Mouse (Mus musculus) adrenal gland, postnatal 36 days (tissue): ENCODE measurements at regions not wholly inside any gene's neighbourhood (a gene's known extent, or its start where the extent isn't known, plus 50 kb on each side); places are given as distances from the start of the nearest gene placed in this dataset.
A peak's percentile ranks its signal among the peaks of the same experiment; 100 is the strongest.

ENCODE experiments used
- DNase-seq, 2 experiments: peaks; one replicate each; pipeline ENCODE4 v3.0.0; 2021; ENCODE audit warnings: mixed read lengths in 1 of 2

DNA sequence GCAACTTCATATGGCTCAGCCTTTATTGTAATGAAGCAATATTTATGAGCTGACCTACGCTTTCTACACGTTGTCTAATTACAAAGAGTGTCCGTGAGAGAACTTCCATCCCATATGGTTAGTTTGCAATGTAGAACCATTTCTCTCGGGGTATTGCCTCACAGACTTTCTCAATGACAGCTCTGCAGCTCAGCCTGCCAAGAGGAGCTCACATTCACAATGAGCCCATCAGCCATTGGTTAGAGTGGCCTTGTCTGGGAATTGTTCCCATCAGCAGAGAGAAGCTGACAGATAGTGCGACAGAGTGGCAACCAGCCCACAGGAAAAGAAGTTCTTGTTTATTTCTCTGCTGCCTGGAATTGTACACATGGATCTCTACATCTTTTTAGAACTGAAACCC, 409.7 kb downstream of the Zfp704 start:
- peak; percentile 47 to 60 for DNase-seq

DNA sequence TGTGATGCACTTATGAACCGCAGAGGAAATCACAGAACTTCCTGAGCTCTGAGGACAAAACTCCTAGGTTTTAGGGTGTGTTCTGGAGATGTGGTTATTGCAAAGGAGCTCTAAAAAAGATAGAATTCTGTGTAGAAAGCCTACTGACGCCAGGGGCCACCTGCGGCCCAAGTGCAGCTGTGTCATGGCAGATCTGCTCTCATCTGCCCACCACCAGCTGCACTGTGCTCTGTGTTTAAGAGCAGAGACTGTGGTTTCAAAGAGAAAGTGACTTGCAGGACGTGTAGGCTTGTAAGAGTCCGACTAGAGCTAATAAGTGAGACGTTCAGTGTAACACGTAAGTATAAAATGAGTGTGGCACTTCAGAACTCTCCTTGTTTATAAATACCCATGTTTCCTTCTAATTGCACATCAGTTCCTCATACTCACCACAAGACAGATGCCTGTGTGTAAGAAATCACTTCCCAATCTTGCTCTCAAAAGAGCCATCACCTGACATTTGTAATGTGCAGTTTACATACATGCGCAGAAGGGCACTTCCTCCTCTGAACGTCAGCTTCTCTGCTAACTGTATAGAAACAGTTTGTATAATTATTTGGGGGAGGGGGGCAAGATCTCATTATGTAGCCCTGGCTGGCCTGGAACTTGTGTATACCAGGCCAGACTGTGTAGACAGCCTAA, 411.1 kb downstream of the Zfp704 start:
- no peak for DNase-seq

DNA sequence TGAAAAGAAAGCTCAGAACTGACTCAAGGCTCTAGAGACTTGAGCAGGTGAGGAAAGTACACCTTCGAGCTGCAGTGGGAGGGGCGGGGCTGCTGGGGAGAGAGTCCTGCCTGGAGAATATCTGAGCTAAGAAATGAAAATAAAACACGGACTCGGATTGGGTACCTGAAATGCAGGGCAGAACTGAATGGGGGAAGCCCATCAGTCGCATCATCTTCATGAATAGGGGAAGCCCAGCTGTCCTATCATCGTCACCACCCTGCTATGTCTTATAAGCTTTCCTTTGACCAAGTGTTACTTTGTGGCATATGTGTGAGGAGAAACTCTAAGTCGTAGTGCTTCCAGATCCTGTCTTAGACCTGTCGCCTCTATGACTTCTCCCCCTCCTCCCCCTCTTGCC, 414.1 kb downstream of the Zfp704 start:
- DNase-seq = no peak

DNA sequence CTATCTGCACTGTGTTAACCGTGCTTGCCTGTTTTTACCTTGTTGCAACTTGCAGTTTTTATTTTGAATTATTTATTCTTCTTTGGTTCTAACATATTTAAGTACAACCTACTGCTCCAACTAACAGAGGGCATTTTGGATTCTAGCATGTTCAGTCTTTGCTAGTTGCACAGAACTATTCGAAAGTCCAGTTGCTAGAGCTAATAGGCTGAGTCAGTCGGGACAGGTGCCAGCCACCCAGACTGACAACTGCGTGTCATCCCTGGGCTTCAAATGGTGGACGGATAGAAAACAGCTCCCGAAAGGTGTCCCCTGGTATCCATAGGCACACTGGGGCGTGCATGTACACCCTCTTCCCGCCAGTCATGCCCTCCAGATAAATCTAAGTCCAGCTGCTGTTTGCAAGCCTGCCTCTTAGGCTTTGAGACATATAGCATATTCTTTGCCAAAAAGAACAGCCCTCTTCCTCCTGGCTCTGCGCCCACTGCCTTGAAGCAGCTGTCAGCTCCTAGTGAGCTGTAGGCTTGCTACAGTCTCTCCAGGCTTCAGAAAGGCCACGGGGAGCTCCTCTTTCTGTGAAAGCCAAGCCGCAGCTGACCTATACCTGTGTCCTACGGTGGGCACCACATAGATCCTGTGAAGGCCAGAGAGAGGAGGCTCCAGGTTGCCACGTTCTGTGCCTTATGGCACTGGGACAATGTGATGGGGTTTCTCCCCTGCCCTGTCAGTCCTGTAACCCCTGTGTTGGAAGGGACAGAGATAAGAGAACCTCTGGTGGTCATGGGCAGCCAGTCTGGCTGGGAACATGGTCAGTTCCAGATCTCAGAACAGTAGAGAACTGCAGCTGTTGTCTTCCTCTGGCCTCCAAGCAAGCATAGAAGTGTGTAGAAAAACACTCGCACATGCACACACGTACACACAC, 420.3 kb downstream of the Zfp704 start:
- DNase-seq = peak; percentile 70 to 74

DNA sequence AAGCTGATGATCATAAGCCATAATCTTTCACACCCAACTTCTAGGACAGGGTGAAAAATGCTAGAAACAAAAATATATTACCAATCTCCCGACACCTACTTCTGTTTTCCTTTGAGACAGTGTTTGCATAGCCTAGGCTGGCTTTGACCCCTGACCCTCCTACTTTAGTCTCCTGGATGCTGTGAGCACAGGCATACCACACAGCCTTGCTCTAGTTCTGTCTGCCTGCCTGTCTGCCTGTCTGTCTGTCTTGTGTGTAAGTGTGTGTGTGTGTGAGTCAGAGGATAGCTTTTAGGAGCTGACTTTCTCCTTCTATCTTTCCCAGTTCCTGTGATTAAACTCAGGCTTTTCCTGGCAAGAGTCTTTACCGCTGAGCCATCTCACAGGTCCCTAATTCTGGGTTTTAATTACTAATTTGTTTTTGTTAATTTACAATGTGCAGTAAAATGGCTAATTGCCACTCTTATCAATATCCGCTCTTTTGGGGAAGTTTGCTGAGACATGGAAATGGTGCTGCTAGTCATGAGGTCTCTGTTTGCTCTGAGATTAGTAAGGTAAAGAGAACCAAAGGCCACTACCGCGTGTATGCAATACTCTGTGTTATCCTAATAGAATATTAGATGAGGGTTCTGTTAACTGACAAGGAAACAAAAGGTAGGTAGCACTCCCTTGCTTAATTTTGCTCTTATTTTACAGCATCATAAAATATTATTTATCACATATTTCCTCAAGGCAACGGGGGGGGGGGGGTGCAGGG, 423.3 kb downstream of the Zfp704 start:
- DNase-seq = no peak

DNA sequence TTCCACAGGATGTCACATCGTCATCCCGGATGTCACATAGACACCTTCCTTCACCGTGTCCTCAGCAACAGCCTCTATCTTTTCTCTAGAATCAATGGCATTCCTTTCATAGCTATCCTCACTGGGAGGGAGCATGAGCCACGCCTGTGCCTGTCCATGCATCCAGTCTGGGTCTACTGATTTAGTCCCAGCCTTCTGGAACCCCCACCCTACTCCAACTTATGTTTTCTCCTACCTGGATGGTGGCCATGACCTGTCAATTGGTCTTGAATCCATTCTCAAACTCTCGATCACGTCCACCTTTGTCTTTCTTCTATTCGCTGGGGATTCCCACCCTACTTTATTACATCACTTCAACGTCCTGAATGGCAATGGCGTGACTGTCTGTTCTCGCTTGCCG, 428.3 kb downstream of the Zfp704 start:
- DNase-seq = no peak

DNA sequence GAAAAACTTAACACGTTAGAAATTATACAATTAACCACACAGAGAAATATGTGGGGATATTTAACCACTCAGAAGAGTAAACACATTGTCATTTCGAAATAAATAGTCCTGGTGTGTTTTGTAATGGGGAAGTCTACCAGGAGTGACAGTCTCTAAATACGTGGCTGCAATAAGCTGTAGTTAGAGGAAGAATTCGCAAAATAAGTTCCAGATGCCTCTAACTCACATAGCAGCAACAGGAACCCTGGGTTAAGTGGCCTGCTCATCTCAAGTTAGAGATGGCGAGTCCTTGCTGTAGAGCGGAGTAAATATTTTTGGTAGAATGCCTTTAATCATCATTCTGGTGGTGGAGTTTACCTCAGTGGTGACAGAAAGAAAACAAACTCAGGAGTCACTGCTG, 430.2 kb downstream of the Zfp704 start:
- DNase-seq = no peak

DNA sequence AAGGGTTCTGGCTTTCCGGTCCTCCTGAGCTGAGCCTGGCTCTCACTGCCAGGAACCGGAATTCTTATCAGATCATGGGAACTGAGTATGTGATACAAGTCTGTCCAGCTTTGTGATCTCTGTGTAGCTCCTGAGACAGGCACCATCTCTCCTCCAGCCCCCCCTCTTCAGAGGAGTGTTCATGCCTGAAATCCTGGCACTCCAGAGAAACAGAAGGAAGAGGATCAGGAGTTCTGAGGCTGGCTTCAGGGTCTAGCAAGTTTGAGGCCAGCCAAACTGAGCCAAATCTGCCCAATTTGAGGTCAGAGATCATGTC, 435.4 kb downstream of the Zfp704 start:
- DNase-seq = no peak

DNA sequence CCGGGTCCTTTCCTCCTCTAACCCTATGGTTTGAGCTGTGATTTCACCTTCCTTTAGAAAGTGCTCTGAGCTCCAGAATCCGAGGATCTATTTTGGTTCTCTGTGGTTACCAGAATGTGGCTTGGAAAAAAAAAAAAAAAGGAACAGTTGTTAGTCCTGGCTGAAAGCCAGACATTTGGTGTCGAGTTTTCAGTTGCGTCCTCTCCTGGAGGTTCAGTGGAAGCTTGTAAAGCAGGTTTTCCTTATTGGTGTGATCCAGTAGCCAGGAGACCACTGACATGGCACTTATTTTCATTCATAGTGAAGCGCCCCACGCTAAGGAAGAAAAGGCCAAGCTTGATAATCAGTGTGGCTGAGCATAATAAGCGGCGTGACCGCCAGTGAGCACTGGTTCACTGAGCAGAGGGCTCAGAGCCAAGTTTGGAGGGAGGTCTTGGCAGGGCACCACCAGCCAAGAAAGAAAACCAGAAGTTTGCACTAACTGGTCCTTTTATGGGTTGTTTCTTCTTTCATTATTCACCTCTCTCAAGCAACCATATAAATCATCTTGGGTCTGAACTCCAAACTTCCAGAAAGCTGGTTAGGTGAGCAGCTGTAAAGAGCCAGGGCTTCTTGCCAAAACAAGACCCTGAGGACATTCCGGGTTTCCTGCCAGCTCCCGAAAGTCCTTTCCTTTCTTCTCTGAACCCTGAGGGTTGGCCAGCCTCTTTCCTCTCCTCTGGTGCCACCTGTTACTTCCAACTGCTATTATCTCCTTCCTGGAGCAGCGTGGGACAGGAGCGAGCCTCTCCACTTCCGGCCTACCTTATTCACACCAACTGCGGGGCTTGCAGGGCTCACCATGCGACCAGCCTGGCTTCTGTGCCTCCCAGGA, 436.0 kb downstream of the Zfp704 start:
- DNase-seq = peak; percentile 67 to 72

DNA sequence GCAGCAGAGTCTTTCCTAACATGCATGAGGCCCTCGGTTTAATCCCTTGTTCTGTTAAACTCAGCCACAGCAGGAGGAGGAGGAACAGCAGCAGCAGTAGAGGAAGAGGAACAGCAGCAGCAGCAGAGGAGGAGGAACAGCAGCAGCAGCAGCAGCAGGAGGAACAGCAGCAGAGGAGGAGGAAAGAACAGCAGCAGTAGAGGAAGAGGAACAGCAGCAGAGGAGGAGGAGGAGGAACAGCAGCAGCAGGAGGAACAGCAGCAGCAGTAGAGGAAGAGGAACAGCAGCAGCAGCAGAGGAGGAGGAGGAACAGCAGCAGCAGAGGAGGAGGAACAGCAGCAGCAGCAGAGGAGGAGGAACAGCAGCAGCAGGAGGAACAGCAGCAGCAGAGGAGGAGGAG, 437.9 kb downstream of the Zfp704 start:
- DNase-seq = no peak

DNA sequence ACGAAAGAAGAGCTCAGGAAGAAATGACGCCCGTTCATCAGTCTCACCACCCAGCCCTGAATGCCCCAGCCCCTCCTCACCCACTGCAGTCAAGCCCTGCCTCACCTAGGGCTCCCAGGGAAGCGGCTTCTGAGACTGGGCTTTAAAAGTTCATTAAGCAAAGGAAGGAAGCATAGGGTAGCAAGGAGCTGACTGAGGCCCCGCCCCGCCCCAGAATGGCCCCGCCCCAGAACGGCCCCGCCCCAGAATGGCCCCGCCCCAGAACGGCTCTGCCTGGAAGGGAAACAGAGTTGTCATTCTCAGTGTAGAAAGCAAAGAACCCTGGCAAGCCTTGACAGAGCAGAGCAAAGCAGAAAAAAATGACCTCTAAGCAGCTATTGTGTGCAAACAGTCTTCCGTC, 440.9 kb downstream of the Zfp704 start:
- no peak for DNase-seq

DNA sequence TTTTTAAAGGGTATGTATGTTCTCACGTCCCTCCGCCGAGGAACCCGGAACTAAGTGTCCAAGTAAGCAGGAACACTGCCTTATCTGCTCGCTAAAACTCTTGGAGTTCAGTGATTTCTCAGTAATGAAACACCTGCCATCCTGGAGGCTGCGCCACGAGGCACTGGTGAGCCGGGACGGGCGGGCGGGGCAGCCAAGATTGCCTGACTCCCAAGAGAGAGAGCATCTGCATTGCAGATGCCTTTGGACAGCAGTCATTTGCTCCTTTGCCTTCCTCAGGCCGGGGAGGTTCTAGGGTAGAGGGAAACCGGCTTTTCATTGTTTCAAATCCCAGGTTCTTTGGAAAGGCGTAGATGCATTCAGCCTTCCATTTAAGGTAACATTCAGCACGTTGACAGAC, 450.8 kb downstream of the Zfp704 start:
- DNase-seq = no peak

DNA sequence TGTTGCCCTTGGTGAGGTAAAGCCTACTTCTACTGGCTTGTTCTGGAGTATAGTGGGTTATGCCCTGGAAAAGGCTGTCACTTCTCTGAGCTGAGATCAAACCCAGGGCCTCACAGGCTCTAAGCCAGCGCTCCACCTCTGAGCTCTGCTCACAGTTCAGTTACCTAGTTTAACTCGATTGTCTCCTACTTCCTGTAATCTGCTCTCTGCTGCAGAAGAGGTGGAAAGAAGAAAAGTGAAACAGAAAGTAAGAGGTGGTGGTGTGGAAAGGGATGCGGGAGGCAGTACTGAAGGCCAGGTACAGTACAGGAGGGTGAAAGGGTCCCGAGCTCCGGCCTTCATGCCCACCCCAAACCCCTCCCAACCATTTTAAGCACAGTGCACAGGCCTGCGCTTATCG, 455.7 kb downstream of the Zfp704 start:
- no peak for DNase-seq

DNA sequence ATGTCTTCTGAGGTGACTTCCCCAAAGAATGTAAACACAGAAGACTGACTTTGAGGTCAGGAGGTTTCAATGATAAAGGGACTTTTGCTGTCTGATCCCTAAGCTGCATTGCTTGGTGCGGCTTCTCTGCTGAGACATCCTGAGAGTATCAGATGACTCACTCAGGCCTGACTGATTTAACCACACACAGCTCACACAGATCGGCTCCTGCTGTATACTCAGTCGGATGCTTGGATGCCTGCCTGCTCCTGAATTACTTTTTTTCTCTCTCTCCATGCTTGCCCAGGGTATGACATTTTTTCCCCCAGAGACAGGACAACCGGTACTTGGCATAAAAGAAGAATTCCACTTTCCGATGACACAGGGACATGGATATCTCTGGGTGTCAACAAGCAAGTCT, 456.2 kb downstream of the Zfp704 start:
- DNase-seq = peak; percentile 8 to 39

DNA sequence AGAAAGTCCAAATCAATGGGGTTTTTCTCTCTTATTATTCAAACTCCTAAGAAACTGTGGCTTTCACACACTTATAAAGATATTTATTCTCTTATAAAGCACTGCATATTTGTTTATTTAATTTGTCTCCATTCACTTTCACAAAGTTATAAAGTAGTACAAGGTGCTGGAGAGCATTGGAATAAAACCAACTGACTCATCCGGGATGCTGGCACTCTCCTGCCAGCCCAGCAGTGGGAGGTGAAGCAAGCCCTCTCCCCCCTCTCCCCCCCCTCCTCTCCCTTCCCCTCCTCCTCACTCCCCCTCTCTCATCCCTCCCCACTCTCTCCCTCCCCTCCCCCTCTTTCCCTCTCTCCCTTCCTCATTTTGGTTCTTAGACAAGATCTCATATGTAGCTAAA, 457.6 kb downstream of the Zfp704 start:
- DNase-seq = no peak

DNA sequence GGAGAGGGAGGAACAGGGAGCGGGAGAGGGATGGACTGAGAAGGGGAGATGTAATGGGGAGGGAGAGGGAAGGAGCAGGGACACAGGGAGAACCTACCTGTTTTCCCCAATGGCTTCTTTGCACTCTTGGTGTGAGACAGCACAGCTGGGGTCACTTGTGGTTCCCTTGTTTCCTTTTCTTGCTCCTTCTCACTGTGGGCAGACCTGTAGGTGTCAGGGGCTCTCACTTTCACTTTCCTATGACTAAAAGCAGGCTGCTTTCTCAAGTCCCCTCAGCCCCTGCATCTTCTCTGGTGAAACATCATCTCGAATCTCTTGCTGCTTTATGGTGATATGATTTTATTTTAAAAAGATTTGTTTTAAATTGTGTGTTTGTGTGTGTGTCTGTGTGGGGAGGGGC, 458.3 kb downstream of the Zfp704 start:
- DNase-seq = no peak

DNA sequence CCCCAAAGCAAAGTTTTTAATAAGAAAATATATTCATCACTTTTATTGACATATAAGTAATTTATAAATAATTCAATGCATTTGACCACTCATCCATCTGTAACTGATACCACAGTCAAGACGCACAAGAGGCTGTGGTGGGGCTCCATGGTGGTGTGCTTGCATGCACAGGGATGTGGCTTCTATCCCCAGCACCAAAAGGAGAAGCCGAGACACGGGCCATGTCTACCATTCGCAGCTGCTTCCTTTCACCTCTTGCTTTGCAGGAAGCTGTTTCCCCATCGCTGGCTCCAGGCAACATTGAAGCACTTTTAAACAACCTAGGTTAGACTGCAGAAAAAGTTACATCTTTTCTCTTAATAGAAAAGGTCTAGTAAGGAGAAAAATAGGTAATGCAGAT, 461.3 kb downstream of the Zfp704 start:
- DNase-seq = no peak

DNA sequence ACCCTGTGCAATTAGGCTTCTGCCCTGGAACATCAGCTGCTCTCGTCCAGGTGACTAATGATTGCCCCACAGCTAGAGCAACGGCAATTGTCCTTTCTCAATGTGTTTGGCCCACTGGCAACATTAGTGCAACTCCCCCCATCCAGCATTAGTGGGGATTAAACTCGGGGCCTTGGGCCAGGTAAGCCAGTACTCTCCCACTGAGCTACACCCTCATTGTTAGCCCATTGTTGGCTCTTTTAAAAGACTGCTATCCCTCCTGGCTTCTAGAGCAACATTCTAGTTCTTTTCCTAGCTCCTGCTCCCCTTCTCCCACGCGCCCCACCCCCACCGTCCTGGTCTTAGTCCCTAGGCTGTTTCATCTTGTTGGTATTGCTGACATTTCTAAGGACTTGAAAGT, 463.4 kb downstream of the Zfp704 start:
- no peak for DNase-seq

DNA sequence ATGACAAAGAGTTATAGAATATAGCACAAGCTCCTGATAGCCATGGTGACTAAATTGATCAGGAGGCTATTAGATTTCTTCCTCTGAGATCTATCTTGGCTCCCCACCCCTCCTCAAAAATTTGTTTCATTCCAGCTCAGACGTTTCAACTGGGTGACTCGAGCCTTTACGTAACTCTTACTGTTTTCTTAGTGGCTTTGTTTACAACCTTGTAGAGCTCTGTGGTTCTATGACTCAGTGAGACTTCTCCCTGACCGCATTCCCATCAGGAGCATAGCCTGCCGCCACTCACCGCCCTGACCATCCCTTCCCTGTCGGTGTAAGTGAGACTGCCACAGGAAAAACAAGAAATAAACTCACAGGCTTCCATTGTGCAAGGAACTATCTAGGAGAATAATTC, 464.3 kb downstream of the Zfp704 start:
- DNase-seq = peak in 1 of 2 experiments; percentile 27

DNA sequence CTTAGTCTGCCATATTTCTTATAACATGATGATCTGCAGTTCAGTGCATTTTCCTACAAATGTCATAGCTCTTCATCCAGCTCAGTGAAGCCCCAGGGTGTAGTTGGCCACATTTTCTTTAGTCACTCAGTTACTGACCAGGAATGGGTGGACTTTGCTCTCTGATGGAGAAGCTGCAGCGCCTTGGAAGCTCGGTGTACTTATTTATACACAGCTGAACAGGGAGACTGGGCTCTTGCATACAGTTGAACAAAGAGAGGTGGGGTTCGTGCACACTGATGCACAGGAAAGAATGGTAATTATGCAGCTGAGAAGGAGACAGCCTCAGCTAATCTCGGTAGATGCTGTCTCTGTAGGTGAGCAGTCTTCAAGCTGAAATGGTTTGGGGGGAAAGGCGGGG, 468.0 kb downstream of the Zfp704 start:
- DNase-seq = no peak

DNA sequence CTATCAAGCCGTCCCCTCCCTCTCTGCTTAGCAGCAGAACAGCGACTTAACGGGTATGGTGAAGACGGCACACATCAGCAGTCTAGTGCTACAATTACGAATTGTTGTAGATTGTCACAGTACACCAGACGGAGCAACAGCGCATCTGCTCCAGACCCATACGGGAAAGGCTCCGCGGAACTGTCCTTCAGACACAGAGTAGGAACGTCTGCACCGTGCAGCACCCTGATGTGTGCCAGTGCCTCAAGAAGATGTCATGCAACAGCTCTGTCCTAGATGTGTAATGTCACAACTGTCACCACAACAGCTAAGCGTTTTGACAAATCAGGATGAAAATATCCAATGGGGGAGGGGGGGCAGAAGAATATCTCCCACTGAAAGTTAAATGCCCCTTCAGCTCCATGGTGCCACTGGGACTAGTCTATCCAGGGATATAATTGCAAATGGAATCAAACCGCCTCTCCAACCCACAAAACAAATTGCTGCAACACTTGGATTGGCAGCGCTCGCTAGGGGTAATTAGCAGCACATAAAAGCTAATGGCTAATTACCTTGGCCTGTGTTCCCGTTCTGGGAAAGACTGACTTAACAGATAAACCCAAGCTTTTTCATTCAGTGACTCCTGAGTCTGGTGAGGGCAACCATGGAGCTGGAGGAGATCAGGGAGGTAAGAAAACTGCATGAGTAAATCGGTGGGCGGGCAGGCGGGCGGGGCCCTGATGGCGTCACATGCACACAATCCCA, 472.6 kb downstream of the Zfp704 start:
- DNase-seq = no peak
